Mouse (Mus musculus) urinary bladder, postnatal 25 days (tissue): ENCODE measurements around the gene 1700014D04Rik.
"Not testable (repeated sequence)": the region's sequence is repeated elsewhere in the genome, so short reads cannot be mapped to it uniquely, and the experiment has no call there.

Experiments used
- DNase-seq: peaks from one replicate; pipeline ENCODE4 v3.0.0; 2022; ENCODE audit warnings: low spot score

Gene 1700014D04Rik

GRCm38 (mm10) chr13:59735190-59735589, 11.4 kb downstream of the 1700014D04Rik start:
- DNase-seq, result no peak

GRCm38 (mm10) chr13:59734347-59734746, 12.2 kb downstream of the 1700014D04Rik start:
- not testable (repeated sequence) for DNase-seq

GRCm38 (mm10) chr13:59733936-59734335, 12.6 kb downstream of the 1700014D04Rik start:
- DNase-seq, result no peak

GRCm38 (mm10) chr13:59731652-59732051, 14.9 kb downstream of the 1700014D04Rik start, which contains the start of gene Spata31d1d:
Gene Spata31d1d (minus strand): TSS chr13:59731752.
- no peak for DNase-seq

GRCm38 (mm10) chr13:59728378-59729093, 18.0 kb downstream of the 1700014D04Rik start:
- DNase-seq, result peak; percentile 77

GRCm38 (mm10) chr13:59726139-59726867, 20.2 kb downstream of the 1700014D04Rik start:
- no peak for DNase-seq

- not testable (repeated sequence) for DNase-seq
These were observed 24.5 kb downstream of the 1700014D04Rik start for GRCm38 (mm10) chr13:59722089-59722488.

GRCm38 (mm10) chr13:59719475-59719874, 27.1 kb downstream of the 1700014D04Rik start:
- no peak for DNase-seq

GRCm38 (mm10) chr13:59718857-59719440, 27.6 kb downstream of the 1700014D04Rik start:
- DNase-seq, result not testable (repeated sequence)

- DNase-seq, result no peak
These were observed 32.8 kb downstream of the 1700014D04Rik start for GRCm38 (mm10) chr13:59713710-59714109.

- DNase-seq, result not testable (repeated sequence)
These were observed 34.6 kb downstream of the 1700014D04Rik start, which contains the start of gene Spata31d1b for GRCm38 (mm10) chr13:59711984-59712383. Gene Spata31d1b (plus strand): TSS chr13:59712284.

GRCm38 (mm10) chr13:59710230-59710629, 36.3 kb downstream of the 1700014D04Rik start, which contains the start of gene Spata31d1a:
Gene Spata31d1a (minus strand): TSS chr13:59710330.
- DNase-seq, result no peak

GRCm38 (mm10) chr13:59704562-59704961, 42.0 kb downstream of the 1700014D04Rik start:
- no peak for DNase-seq

- DNase-seq, result no peak
These were observed 43.0 kb downstream of the 1700014D04Rik start for GRCm38 (mm10) chr13:59703514-59703913.

- DNase-seq, result not testable (repeated sequence)
These were observed 46.4 kb downstream of the 1700014D04Rik start for GRCm38 (mm10) chr13:59700137-59700536.

GRCm38 (mm10) chr13:59699131-59699530, 47.4 kb downstream of the 1700014D04Rik start:
- no peak for DNase-seq

- DNase-seq, result no peak
These were observed 50.8 kb downstream of the 1700014D04Rik start for GRCm38 (mm10) chr13:59695781-59696180.

- no peak for DNase-seq
These were observed 52.5 kb downstream of the 1700014D04Rik start, which contains the start of gene 4921517D22Rik for GRCm38 (mm10) chr13:59694008-59694407. Gene 4921517D22Rik (minus strand): TSS chr13:59694108.

- no peak for DNase-seq
These were observed 55.1 kb downstream of the 1700014D04Rik start for GRCm38 (mm10) chr13:59691478-59691877.
